Mouse (Mus musculus) embryonic facial prominence, embryonic 11.5 days (tissue): ENCODE data around the gene Dip2a. TPM values are rescaled to one million over a fixed set of nuclear protein-coding genes. Genes with fewer than 3 reads are reported as not detected.
A peak's percentile ranks its signal among the peaks of the same experiment; 100 is the strongest.

ENCODE experiments used
- ATAC-seq: fragments of 200-750 bp; cut with Nextera tagmentation; replicated peaks from 2 replicates; pipeline ENCODE4 v1.8.0; 2017; ENCODE audit warnings: low read depth; ENCODE audit not compliant: insufficient number of reproducible peaks, low FRiP score, low TSS enrichment
- DNase-seq: peaks from one replicate; pipeline ENCODE4 v3.0.0-alpha.2; 2015; ENCODE audit warnings: low spot score
- H3K27ac ChIP-seq: fragments of 300-500 bp; sonication (generic); replicated peaks from 2 replicates; pipeline ENCODE4 v1.5.1; 2014; ENCODE audit warnings: mild to moderate bottlenecking, low read depth, low read length, control low read depth
- H3K27me3 ChIP-seq: fragments of 300-500 bp; sonication (generic); 2 replicates; pipeline ENCODE4 v1.6.1; 2014; ENCODE audit warnings: mild to moderate bottlenecking, low read length, moderate library complexity, mixed read lengths; ENCODE audit not compliant: control insufficient read depth, insufficient read depth
- H3K36me3 ChIP-seq: fragments of 300-500 bp; sonication (generic); replicated peaks from 2 replicates; pipeline ENCODE4 v1.6.1; 2014; ENCODE audit warnings: low read depth, mild to moderate bottlenecking, low read length, moderate library complexity, mixed read lengths; ENCODE audit not compliant: control insufficient read depth, insufficient read depth
- H3K4me1 ChIP-seq: fragments of 300-500 bp; sonication (generic); 2 replicates; pipeline ENCODE4 v1.6.1; 2014; ENCODE audit warnings: low read length, mixed read lengths; ENCODE audit not compliant: control insufficient read depth, insufficient read depth
- H3K4me2 ChIP-seq: fragments of 300-500 bp; sonication (generic); 2 replicates; pipeline ENCODE4 v1.6.1; 2014; ENCODE audit warnings: low read depth, mild to moderate bottlenecking, control low read depth, low read length, moderate library complexity
- H3K4me3 ChIP-seq: fragments of 300-500 bp; sonication (generic); 2 replicates; pipeline ENCODE4 v1.5.1; 2014; ENCODE audit warnings: low read depth, low read length, control low read depth
- H3K9ac ChIP-seq: fragments of 300-500 bp; sonication (generic); replicated peaks from 2 replicates; pipeline ENCODE4 v1.6.1; 2014; ENCODE audit warnings: mild to moderate bottlenecking, control low read depth, low read length
- H3K9me3 ChIP-seq: fragments of 300-500 bp; sonication (generic); replicated peaks from 2 replicates; pipeline ENCODE4 v1.6.1; 2016; ENCODE audit warnings: mild to moderate bottlenecking, low read length, inconsistent platforms, mixed read lengths; ENCODE audit not compliant: control insufficient read depth
- whole genome bisulfite sequencing: fragments of 180-500 bp; shearing (Covaris S2); extraction: QIAGEN DNeasy Blood & Tissue Kit; methylation state at CpG from one replicate; pipeline ENCODE4 v1.1.7; 2014; 5-methylcytosine and 5-hydroxymethylcytosine counted together
- polyA plus RNA-seq: library from polyadenylated mRNA; unstranded; fragments of >200 nt; fragmentation: Nextera tagmentation; extraction: Ambion mirVana; gene quantifications from 2 replicates; pipeline ENCODE4 v1.2.1, GENCODE M21; 2014

The Dip2a gene
- 3.9 and 4.3 TPM in 2 replicates for polyA plus RNA-seq

GRCm38 (mm10) chr10:76344711-76345539 lies at the start of gene Dip2a:
Dip2a (minus strand) TSS chr10:76345291.
- DNase-seq (peak; percentile 95), ATAC-seq (peak; percentile 91)
- H3K4me1 ChIP-seq, result peaks cover 3% of the 10 kb centered on the region; the same call in 1 of the 2 replicates
- H3K9ac ChIP-seq, result peak within 1 kb of the TSS; percentile 90
- no peaks in the 10 kb centered on the region for H3K9me3 ChIP-seq
- H3K27me3 ChIP-seq, result no peaks in the 10 kb centered on the region
- WGBS, result under 1% methylated on average over 76 of the region's 94 CpGs
- H3K4me2 ChIP-seq, result peak within 1 kb of the TSS; percentile 74
- peak within 1 kb of the TSS; percentile 73 for H3K4me3 ChIP-seq
- H3K36me3 ChIP-seq, result no peaks in the 10 kb centered on the region
- H3K27ac ChIP-seq, result peak within 1 kb of the TSS; percentile 43

DNA sequence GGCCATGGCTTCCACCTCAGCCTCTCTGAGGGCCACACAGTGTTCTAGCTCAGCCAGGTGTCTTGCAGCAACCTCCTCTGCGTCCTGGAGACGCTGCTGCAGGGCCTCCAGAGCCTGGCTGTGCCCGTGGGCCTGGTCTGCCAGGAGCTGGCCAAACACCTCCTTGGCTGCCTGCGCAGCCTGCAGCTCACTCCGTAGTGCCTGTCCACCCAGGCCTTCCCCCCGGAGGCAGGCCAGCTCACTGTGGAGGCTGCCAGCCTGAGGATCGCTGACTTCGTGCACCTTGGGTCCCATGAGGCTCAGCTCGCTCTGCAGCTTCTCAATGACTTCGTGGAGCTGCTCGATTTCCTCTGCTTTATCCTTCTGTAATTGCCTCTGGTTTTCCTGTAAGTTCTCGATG lies 47.5 kb upstream of the Dip2a start:
- Histone ChIP-seq H3K36me3 (peaks cover 7% of the 10 kb centered on the region), H3K9ac (no peak overlapping the region), H3K4me1 (no peaks in the 10 kb centered on the region), H3K4me2 (no peak overlapping the region), H3K27me3 (no peaks in the 10 kb centered on the region), H3K27ac (no peak overlapping the region), H3K4me3 (no peak overlapping the region), H3K9me3 (no peaks in the 10 kb centered on the region)
- WGBS, result 95% methylated on average over 12 of the region's 12 CpGs
- DNase-seq (no peak), ATAC-seq (no peak)

DNA sequence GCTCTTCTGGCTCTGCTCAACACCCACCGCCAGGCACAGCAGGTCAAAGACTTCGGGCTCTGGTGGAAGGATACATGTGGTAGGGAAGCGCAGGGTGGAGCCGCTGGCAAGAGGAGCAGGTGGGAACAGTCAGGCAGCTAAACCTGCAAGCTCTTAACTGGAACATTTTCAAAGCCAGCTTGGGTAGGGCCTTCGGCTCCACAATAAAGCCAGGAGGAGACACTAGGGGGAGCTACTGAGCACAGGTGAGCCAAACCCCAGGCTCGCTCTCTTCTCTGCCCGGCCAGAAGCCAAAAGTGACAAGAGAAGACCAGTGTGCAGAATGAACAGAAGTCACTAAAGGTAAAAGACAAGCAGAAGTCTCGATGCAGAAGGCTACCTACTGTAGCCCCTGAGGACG lies 46.7 kb upstream of the Dip2a start:
- no peak for ATAC-seq
- no peak overlapping the region for H3K27ac ChIP-seq
- DNase-seq, result peak; percentile 62
- H3K4me3 ChIP-seq, result no peak overlapping the region
- no peaks in the 10 kb centered on the region for H3K4me1 ChIP-seq
- H3K9me3 ChIP-seq, result no peaks in the 10 kb centered on the region
- 87% methylated on average over 9 of the region's 9 CpGs for WGBS
- no peak overlapping the region for H3K4me2 ChIP-seq
- H3K36me3 ChIP-seq, result peaks cover 7% of the 10 kb centered on the region
- no peaks in the 10 kb centered on the region for H3K27me3 ChIP-seq
- no peak overlapping the region for H3K9ac ChIP-seq

DNA sequence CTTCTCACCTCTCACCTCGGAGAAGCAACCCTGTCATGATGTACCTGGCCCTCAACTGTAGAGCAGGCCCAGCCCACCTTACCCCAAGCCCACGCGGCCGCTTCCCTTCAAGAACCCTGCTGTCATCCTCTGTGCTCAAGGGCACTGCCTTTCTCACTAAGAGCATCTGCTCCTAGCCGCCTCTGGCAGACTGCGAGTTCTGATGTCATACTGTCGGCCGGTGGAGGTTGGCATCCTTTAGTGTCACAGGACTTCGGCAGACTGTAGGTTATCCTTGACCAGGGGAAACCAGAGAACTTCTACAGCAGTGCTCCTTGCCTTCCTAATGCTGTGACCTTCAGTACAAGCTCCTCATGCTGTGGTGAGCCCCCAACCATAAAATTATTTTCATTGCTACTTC lies 46.1 kb upstream of the Dip2a start:
- DNase-seq, result no peak
- H3K36me3 ChIP-seq, result peaks cover 7% of the 10 kb centered on the region
- no peak for ATAC-seq
- H3K9ac ChIP-seq, result no peak overlapping the region
- H3K27me3 ChIP-seq, result no peaks in the 10 kb centered on the region
- no peak overlapping the region for H3K4me3 ChIP-seq
- no peaks in the 10 kb centered on the region for H3K4me1 ChIP-seq
- no peak overlapping the region for H3K27ac ChIP-seq
- no peaks in the 10 kb centered on the region for H3K9me3 ChIP-seq
- WGBS, result 97% methylated on average over 9 of the region's 9 CpGs
- H3K4me2 ChIP-seq, result no peak overlapping the region

- H3K36me3 ChIP-seq, result peaks cover 2% of the 10 kb centered on the region; the same call in 1 of the 2 replicates
These were observed 29.9 kb upstream of the Dip2a start for GRCm38 (mm10) chr10:76374981-76375380.

DNA sequence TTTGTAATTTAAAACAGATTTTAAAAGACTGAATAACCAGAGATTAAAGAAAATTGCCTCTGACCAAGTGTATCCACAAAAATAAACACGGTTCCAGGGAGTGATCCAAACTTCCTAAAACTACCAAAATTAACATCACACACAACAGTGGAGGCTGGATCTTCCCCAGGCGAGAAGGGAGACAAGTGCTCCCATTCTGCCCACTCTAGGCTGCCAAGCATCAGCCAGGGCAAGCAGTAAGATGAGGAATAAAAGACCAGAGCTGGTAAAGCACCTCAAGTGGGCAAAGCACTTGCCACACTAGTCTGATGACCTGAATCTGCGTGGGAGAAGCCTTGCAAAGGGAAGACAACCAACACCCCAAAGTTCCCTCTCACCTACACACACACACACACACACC lies 26.6 kb upstream of the Dip2a start:
- Histone ChIP-seq H3K4me2 (no peak overlapping the region), H3K4me1 (no peaks in the 10 kb centered on the region), H3K36me3 (peaks cover 4% of the 10 kb centered on the region), H3K9me3 (no peaks in the 10 kb centered on the region), H3K9ac (no peak overlapping the region), H3K27me3 (no peaks in the 10 kb centered on the region), H3K27ac (no peak overlapping the region), H3K4me3 (no peak overlapping the region)
- ATAC-seq (no peak), DNase-seq (no peak)
- WGBS, result 80% methylated on average over 3 of the region's 3 CpGs

More at GRCm38 (mm10) chr10:76374981-76375380, 29.9 kb upstream of the Dip2a start:
- no peaks in the 10 kb centered on the region for H3K27me3 ChIP-seq
- H3K27ac ChIP-seq, result no peak overlapping the region
- H3K4me3 ChIP-seq, result no peak overlapping the region
- no peak for DNase-seq
- H3K9me3 ChIP-seq, result no peaks in the 10 kb centered on the region
- WGBS, result 91% methylated on average over 18 of the region's 18 CpGs
- H3K4me1 ChIP-seq, result no peaks in the 10 kb centered on the region
- no peak overlapping the region for H3K9ac ChIP-seq
- no peak overlapping the region for H3K4me2 ChIP-seq
- ATAC-seq, result no peak

DNA sequence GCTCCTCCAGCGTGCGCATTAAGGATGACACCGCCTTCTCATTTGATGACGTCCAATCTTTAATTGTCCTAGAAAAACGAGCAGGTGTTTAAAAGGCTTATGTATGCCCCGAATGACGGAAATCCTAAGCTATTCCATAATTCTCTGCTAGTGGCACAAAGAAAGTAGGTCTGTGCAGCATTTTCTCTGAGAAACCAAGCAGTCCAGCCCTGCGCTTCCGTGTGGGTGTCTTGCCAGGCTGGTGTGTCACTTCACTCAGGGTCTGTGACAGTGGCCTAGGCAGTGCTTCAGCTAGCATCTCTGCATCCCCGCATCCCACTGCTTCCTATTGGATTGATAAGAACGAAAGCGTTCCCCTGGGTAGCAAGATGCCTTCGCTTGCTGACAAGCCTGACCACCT lies 23.7 kb upstream of the Dip2a start:
- no peak overlapping the region for H3K27ac ChIP-seq
- DNase-seq (no peak), ATAC-seq (no peak)
- no peak overlapping the region for H3K4me3 ChIP-seq
- H3K9me3 ChIP-seq, result no peaks in the 10 kb centered on the region
- peaks cover 7% of the 10 kb centered on the region for H3K36me3 ChIP-seq
- no peaks in the 10 kb centered on the region for H3K4me1 ChIP-seq
- WGBS, result 90% methylated on average over 13 of the region's 13 CpGs
- no peaks in the 10 kb centered on the region for H3K27me3 ChIP-seq
- H3K4me2 ChIP-seq, result no peak overlapping the region
- H3K9ac ChIP-seq, result no peak overlapping the region

DNA sequence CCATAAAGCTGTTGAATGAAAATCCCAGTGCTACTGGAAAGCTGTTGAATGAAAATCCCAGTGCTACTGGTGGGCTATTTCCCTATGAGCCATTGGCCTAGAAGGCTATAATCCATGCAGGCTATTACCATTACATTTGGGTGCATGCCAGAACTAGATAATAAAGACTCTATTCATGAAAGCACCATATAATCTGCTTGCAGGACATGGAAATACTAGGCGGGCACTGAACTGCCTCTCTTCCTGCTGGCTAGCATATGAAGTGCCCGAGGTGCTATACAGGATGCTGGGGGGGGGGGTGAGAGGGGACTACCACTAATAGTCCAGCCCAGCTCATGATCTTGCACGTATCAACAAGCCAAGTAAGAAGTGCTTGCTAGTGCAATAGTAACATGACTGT lies 18.1 kb upstream of the Dip2a start:
- DNase-seq, result no peak
- Histone ChIP-seq H3K4me3 (no peak overlapping the region), H3K36me3 (peaks cover 3% of the 10 kb centered on the region), H3K4me2 (no peak overlapping the region), H3K4me1 (no peaks in the 10 kb centered on the region), H3K27me3 (no peaks in the 10 kb centered on the region), H3K9ac (no peak overlapping the region), H3K27ac (no peak overlapping the region), H3K9me3 (no peaks in the 10 kb centered on the region)
- no peak for ATAC-seq
- WGBS, result 74% methylated on average over 3 of the region's 3 CpGs
